Mouse (Mus musculus): Measurements from ENCODE around the gene Msl2.

DNA sequence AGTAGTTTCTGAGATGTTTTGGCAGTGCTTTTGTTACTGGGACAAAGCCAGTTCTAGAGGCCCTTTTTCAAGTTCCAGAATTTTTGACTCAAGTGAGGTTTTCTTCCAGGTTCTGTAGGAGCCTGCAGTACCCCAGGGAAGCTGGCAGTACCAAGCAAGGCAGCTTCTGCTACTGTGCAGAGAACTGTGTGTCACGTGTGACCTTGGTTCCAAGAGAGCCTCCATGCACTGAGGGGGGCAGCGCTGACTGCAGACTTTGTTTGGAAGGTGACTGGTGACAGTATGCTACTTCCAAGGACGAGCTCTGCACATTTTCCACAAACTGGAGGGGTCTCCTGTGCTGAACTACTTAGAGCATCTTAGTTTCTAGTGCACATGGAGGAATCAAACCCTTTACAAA is 33.5 kb downstream of the Msl2 start:
- no peak for TF ChIP-seq EP300 (optimal IDR thresholded peaks at IDR 0.05)
- no peak for TF ChIP-seq CTCF (IDR thresholded peaks at IDR 0.05; ENCODE audit: low read depth)
